Mouse (Mus musculus) retina, postnatal 7 days (tissue): ENCODE measurements around the gene Exoc3l.
"Not testable (repeated sequence)": the region's sequence is repeated elsewhere in the genome, so short reads cannot be mapped to it uniquely, and the experiment has no call there.

Source experiments
- DNase-seq: peaks from one replicate; pipeline ENCODE4 v3.0.0-alpha.2; 2012; ENCODE audit warnings: low read depth, low spot score

Exoc3l gene

GRCm38 (mm10) chr8:105292471-105292870 is 3.4 kb downstream of the Exoc3l start:
- no peak for DNase-seq

DNA sequence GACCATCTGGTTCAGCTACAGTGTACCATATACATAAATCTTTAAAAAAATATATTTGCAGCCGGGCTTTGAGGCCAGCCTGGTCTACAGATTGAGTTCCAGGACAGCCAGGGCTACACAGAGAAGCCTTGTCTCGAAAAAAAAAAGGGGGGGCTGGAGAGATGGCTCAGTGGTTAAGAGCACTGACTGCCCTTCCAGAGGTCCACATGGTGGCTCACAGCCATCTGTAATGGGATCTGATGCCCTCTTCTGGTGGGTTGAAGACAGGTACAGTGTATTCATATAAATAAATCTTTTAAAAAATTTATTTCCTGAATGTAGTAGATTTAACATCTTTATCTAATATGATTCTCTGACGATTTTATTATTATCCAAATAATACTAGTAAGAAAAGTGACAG is 4.1 kb downstream of the Exoc3l start:
- not testable (repeated sequence) for DNase-seq

DNA sequence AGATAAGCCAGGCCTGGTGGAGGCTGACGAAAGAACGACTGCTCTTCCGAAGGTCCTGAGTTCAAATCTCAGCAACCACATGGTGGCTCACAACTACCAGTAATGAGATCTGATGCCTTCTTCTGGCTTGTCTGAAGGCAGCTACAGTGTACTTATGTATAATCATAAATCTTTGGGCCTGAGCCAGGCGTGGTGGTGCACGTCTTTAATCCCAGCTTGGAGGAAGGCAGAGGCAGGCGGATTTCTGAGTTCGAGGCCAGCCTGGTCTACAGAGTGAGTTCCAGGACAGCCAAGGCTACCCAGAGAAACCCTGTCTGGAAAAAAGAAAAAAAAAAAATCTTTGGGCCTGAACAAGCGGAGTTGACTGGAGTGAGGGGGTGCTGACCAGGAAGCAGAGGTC is 4.5 kb downstream of the Exoc3l start:
- not testable (repeated sequence) for DNase-seq

DNA sequence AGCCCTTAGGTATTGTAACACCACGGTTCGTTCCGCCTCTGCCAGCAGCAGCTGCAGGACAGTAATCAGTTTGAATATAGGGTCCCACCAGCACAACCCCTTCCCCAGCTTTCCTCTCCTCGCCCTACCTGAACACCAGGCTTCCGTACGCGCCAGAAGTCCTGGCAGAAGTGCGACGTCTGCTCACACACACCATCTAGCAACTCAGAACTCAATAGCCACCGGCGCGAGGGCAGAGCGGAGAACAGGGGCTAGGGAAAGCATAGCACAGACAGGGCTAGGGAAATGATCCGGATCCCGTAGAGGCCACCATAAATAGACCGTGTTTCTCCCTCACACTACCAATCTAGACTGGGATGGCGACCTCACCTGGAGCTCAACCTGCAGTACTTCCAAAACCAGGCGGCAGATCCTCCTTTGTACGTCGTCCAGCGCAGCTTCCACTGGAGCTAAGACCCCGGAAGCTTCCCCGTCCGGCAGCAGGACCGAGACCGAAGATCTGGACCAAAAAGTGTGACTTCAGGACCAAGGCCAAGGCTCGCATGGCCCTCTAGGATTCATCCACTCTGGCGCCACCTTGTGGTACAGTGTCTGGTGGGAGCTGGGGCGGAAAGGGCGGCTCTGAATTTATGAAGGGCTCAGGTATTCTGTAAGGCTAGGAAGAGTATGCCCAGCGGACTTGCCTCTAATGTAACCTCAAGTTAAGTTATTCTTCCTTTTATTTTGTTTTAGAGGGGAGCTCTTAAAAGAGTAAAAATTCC is 5.2 kb downstream of the Exoc3l start:
- peak; percentile 80 for DNase-seq

DNA sequence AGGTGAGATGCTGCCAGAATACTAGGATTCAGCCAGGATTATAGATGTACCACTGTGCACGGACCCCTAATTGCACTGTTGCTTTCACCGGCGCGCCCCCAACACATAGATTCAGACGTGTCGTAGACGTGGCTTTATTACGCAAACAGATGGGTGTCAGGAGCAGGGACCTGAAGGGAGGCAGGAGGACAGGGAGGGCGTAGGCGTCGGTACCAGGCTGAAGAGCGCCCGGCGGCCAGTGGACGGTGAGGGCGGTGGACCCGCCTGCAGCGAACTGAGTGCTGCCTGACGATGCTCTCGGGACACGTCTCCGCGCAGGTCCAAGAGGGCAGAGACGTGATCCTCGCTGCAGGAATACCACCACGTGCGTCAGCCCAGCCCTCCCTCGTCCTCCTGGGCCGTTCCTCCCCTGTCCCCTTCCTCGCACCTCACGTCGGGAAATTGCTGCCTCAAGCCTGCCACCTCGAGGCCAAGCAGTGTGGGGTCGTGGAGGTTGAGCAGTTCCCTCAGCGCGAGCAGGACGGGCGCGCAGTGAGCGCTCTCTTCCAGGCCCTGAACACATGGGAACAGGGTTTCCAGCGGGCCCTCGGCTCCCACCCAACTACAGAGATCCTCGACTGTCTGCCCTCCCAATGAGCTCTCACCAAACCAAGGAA is 6.0 kb downstream of the Exoc3l start, which contains the start of gene 4931428F04Rik:
4931428F04Rik (minus strand) TSS at position 60 of the 656 bp plus-strand sequence.
- DNase-seq = no peak

GRCm38 (mm10) chr8:105288958-105289732 is 6.8 kb downstream of the Exoc3l start:
- DNase-seq = peak; percentile 94

- DNase-seq = no peak
These were observed 7.7 kb downstream of the Exoc3l start for GRCm38 (mm10) chr8:105288231-105288630.

- no peak for DNase-seq
These were observed 9.0 kb downstream of the Exoc3l start for GRCm38 (mm10) chr8:105286907-105287306.

- no peak for DNase-seq
These were observed 10.4 kb downstream of the Exoc3l start for GRCm38 (mm10) chr8:105285514-105285913.

- DNase-seq = no peak
These were observed 12.8 kb downstream of the Exoc3l start for GRCm38 (mm10) chr8:105283074-105283473.

- DNase-seq = no peak
These were observed 13.7 kb downstream of the Exoc3l start for GRCm38 (mm10) chr8:105282239-105282638.

- DNase-seq = no peak
These were observed 14.1 kb downstream of the Exoc3l start for GRCm38 (mm10) chr8:105281821-105282220.

GRCm38 (mm10) chr8:105280567-105280966 is 15.3 kb downstream of the Exoc3l start:
- no peak for DNase-seq

DNA sequence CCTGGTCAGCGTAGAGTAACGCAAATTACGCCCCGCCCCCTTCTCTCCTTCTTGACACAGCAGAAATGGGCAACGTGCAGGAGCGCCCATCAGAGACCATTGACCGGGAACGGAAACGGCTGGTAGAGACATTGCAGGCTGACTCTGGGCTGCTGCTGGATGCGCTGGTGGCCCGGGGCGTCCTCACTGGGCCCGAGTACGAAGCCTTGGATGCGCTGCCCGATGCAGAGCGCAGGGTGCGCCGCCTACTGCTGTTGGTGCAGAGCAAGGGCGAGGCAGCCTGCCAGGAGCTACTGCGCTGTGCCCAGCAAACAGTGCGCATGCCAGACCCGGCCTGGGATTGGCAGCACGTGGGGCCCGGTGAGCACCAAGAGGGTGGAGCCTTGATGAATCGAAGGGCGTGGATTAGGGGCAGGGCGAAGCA is 17.0 kb downstream of the Exoc3l start:
- no peak for DNase-seq

DNA sequence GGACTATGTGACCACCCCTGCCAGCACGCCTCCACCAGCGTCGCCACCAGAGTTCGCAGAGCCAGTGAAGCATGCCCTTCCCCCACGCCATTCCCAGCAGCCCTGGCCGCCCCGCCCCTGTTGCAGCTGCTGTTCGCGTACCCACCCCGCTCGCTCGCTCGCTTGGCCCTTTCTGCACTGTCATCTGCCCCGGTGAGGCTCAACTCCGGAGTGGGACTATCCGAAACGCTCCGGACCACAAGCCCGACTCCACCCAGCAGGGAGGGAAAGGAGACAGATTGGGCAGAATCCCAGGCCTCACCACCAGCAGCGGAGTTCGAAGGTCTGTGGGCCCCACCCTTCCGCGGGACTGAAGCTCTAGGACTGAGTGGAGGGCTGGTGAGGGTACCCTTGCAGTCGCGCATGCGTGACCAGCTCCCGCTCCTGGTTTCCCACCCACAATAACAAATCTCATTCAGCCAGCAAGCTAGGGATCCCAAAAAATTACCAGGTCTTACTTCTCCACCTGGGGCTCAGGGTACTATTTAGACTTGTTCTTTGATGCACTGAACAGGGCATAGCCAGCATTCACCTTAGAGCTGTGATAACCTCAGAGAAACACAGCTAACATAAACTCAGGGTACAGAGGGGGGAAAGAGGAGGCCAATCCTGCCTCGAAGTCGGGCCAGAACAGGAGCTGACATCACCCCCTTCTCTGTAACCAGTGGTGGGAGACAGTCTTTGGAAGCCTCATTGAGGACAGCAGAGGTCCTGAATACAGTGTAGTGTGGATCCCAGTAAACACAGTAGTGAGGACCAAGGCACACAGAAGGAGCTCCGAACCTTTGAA is 19.4 kb downstream of the Exoc3l start:
- DNase-seq = no peak

DNA sequence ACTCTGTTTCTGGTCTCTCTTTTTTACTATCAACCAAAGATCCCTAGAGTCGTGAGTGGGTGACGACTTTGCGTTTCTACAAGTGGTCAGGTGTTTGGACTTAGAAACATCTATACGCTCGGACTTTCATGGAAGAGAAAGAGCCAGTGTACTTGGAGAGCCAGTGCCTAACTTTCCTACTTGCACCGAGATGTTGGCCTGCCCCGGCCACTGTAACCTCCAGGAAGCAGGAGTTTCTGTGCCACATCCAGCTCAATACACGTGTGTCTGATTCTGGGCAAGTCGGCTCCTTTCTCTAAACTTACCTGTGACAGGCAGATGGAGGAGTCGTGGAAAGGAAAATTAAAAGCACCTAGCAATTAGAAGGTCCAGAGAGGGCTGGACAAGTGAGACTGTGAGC is 20.1 kb downstream of the Exoc3l start, which contains the start of gene Nol3:
Nol3 (plus strand) TSS at position 301 of the 400 bp plus-strand sequence.
- DNase-seq = no peak

DNA sequence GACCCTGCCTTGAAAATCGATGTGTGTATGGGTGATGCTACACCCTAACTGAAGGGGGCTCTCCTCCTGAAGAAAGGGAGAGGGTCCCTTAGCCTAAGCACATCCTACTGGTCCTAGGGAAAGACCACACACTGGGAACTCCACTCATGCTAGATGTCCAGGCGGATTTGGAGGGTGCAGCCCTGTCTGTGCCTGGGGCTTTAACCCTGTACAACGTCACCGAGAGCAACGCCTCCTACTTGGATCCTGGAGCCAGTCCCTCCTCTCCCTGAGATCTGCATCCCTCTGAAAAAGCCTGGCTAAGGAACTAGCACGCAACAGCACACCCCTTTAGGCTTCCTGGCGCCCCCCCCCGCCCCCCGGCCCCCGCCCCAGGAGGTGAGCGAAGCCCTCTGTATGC is 20.5 kb downstream of the Exoc3l start:
- no peak for DNase-seq

DNA sequence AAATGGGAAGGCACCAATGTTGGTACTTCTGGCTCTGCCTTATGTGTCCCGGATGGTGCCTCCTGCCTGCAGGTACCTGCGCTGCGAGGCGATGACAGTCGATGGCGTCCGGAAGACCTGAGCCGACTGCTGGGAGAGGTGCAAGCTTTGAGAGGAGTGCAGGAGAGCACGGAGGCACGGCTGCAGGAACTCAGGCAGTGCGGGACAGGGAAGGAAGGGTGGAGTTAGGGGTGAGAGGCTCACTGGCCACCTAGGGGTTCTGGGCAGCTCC is 25.1 kb downstream of the Exoc3l start:
- DNase-seq = no peak

- DNase-seq = no peak
These were observed 25.6 kb downstream of the Exoc3l start for GRCm38 (mm10) chr8:105270101-105270915.

DNA sequence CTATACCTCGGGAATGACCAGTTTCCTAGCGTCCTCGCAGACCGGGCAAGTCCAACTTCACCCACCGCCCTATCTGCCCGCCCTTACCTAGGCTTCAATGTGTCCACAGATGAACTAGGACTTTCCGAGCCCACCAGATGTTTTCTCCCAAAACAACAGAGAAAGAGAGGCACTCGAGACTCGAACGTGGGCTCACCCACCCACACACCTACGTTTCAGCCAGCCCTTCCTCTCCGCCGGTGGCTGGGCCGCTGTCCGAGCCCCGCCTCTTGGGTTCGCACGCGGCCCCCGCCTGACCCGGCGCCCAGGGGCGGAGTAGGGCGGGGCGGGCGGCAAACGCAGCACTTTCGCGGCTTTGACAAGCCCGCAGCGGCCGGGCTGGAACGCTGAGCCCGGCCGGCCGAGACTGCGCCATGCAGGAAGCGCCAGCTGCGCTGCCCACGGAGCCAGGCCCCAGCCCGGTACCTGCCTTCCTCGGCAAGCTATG is 26.4 kb downstream of the Exoc3l start, which contains the start of gene Hsf4:
Hsf4 (plus strand) TSS at position 341 of the 487 bp plus-strand sequence.
- no peak for DNase-seq
